Mouse (Mus musculus) urinary bladder, postnatal 25 days (tissue): ENCODE data around the gene Eif4e2.

ENCODE experiments used
- DNase-seq: peaks from one replicate; pipeline ENCODE4 v3.0.0; 2022; ENCODE audit warnings: low spot score

Eif4e2 gene

GRCm38 (mm10) chr1:87263257-87263656, 49.5 kb downstream of the Eif4e2 start:
- DNase-seq = no peak

GRCm38 (mm10) chr1:87263796-87264133, 50.1 kb downstream of the Eif4e2 start:
- no peak for DNase-seq

GRCm38 (mm10) chr1:87264134-87265006, 50.7 kb downstream of the Eif4e2 start, which contains the start of gene Efhd1:
TSS of gene Efhd1 (plus strand) at chr1:87264363.
- DNase-seq = peak; percentile 11

- no peak for DNase-seq
Measured at GRCm38 (mm10) chr1:87265200-87265599, 51.5 kb downstream of the Eif4e2 start.

- DNase-seq = no peak
Measured at GRCm38 (mm10) chr1:87266296-87267090, 52.8 kb downstream of the Eif4e2 start.

- DNase-seq = no peak
Measured at GRCm38 (mm10) chr1:87270204-87270603, 56.5 kb downstream of the Eif4e2 start.

GRCm38 (mm10) chr1:87270641-87271467, 57.1 kb downstream of the Eif4e2 start:
- no peak for DNase-seq

- DNase-seq = no peak
Measured at GRCm38 (mm10) chr1:87271596-87271995, 57.9 kb downstream of the Eif4e2 start.

- DNase-seq = no peak
Measured at GRCm38 (mm10) chr1:87272462-87272861, 58.7 kb downstream of the Eif4e2 start.

- DNase-seq = no peak
Measured at GRCm38 (mm10) chr1:87273514-87273942, 59.8 kb downstream of the Eif4e2 start.

- DNase-seq = no peak
Measured at GRCm38 (mm10) chr1:87274134-87274533, 60.4 kb downstream of the Eif4e2 start.

GRCm38 (mm10) chr1:87275151-87275550, 61.4 kb downstream of the Eif4e2 start:
- DNase-seq = no peak

GRCm38 (mm10) chr1:87276056-87276455, 62.3 kb downstream of the Eif4e2 start:
- DNase-seq = no peak

- no peak for DNase-seq
Measured at GRCm38 (mm10) chr1:87280281-87280680, 66.6 kb downstream of the Eif4e2 start.

GRCm38 (mm10) chr1:87281599-87282412, 68.1 kb downstream of the Eif4e2 start:
- no peak for DNase-seq

GRCm38 (mm10) chr1:87282413-87282788, 68.7 kb downstream of the Eif4e2 start:
- DNase-seq = no peak

- no peak for DNase-seq
Measured at GRCm38 (mm10) chr1:87283410-87283960, 69.8 kb downstream of the Eif4e2 start.

GRCm38 (mm10) chr1:87287105-87287504, 73.4 kb downstream of the Eif4e2 start:
- no peak for DNase-seq
